Mouse (Mus musculus): ENCODE data around the gene Tnp2. TPM values are rescaled to one million over a fixed set of nuclear protein-coding genes. Genes with fewer than 3 reads are reported as not detected.
A peak's percentile ranks its signal among the peaks of the same experiment; 100 is the strongest.

The Tnp2 gene
- polyA plus RNA-seq, 1 experiment from 2014 or later = not detected

DNA sequence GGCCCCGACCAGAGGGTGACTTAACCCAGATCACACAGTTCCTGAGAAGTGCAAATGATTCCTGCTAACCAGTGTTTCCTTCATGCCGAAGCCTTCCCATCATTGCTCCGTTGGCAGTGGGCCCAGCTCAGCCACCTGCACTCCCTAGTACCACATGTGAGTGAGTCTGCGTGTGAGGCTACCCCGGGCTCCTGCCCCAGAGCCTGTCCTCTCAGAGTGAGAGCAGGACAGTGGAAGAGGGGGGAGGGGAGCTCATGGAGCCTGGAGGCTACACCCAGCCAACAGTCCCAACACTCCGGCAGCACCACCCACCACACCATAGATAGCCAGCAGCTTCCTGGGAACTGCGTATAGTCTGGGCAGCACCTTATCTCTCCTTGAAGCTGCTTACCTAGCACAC, 38.6 kb downstream of the Tnp2 start:
- no peak for ATAC-seq (replicated peaks; ENCODE audit: low FRiP score, low read depth)
- H3K36me3 ChIP-seq (ENCODE audit: insufficient read depth, low read length) = no peaks in the 10 kb centered on the region
- no peak overlapping the region for H3K27ac ChIP-seq
- no peaks in the 10 kb centered on the region for H3K9me3 ChIP-seq (replicated peaks; ENCODE audit: low read length)
- H3K4me2 ChIP-seq (ENCODE audit: low read length) = no peak overlapping the region
- 48% methylated on average over 7 of the region's 7 CpGs for WGBS
- H3K4me3 ChIP-seq (replicated peaks; ENCODE audit: low read depth, low read length) = no peak overlapping the region
- H3K9ac ChIP-seq (ENCODE audit: low read depth, low read length) = no peak overlapping the region
- TF ChIP-seq CTCF (IDR thresholded peaks at IDR 0.05; ENCODE audit: low read depth) = no peak
- H3K27me3 ChIP-seq (ENCODE audit: insufficient read depth, low read length) = no peaks in the 10 kb centered on the region
- no peaks in the 10 kb centered on the region for H3K4me1 ChIP-seq (replicated peaks; ENCODE audit: insufficient read depth, low read length)
- DNase-seq (ENCODE audit: low spot score) = no peak

DNA sequence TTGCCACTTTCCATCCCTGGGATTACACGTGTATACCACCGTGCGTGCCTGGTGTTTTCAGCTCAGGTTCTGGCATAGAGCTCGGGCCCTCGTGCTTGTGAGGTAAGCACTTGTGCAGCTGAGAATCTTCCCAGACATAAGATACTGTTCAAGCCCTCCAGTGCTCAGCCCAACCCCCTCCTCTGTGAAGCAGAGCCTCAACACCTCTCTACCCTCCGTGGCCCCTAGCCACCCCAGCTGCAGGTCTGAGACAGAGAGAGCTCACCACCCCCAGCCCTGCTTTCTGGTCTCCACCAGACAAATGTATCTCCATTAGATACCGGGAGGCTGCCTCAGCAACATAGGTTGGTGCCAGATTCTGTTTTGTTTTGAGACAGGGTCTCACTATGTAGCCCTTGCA, 39.2 kb downstream of the Tnp2 start:
- Histone ChIP-seq H3K4me1 (replicated peaks; ENCODE audit: insufficient read depth, low read length) (no peaks in the 10 kb centered on the region), H3K27ac (no peak overlapping the region), H3K9me3 (replicated peaks; ENCODE audit: low read length) (no peaks in the 10 kb centered on the region), H3K9ac (ENCODE audit: low read depth, low read length) (no peak overlapping the region), H3K27me3 (ENCODE audit: insufficient read depth, low read length) (no peaks in the 10 kb centered on the region), H3K4me3 (replicated peaks; ENCODE audit: low read depth, low read length) (no peak overlapping the region), H3K4me2 (ENCODE audit: low read length) (no peak overlapping the region), H3K36me3 (ENCODE audit: insufficient read depth, low read length) (no peaks in the 10 kb centered on the region)
- 53% methylated on average over 7 of the region's 7 CpGs for WGBS
- no peak for DNase-seq (ENCODE audit: low spot score)
- no peak for ATAC-seq (replicated peaks; ENCODE audit: low FRiP score, low read depth)
- TF ChIP-seq CTCF (IDR thresholded peaks at IDR 0.05; ENCODE audit: low read depth) = no peak

DNA sequence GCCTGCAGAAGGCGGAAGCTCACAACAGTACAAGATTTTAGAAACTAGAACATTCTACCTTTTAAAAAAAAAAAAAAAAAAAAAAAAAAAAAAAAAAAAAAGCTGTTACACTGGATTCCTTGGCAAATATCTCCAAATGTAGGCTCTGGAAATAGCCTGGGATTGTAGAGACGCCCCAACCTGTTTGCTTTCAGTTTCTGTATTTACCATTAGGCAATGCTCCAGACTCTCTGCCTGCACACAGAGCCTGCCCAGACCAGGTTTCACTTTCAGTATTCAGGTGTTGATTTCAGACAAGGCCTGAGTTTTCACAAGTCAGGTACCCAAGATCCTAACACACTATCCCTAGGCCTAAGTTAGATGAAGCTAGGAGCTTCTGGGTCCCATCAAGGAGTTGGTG, 47.4 kb downstream of the Tnp2 start:
- H3K9ac ChIP-seq (ENCODE audit: low read depth, low read length) = no peak overlapping the region
- no peak overlapping the region for H3K4me3 ChIP-seq (replicated peaks; ENCODE audit: low read depth, low read length)
- ATAC-seq (replicated peaks; ENCODE audit: low FRiP score, low read depth) (no peak), DNase-seq (ENCODE audit: low spot score) (peak; percentile 46)
- H3K4me1 ChIP-seq (replicated peaks; ENCODE audit: insufficient read depth, low read length) = 0 out of 2 replicates have a peak, but pooled peaks cover 9% of the 10 kb centered on the region
- 77% methylated on average over 2 of the region's 2 CpGs for WGBS
- H3K4me2 ChIP-seq (ENCODE audit: low read length) = no peak overlapping the region
- TF ChIP-seq CTCF (IDR thresholded peaks at IDR 0.05; ENCODE audit: low read depth) = no peak
- no peaks in the 10 kb centered on the region for H3K27me3 ChIP-seq (ENCODE audit: insufficient read depth, low read length)
- no peaks in the 10 kb centered on the region for H3K9me3 ChIP-seq (replicated peaks; ENCODE audit: low read length)
- no peak overlapping the region for H3K27ac ChIP-seq
- H3K36me3 ChIP-seq (ENCODE audit: insufficient read depth, low read length) = 0 out of 2 replicates have a peak, but pooled peaks cover 2% of the 10 kb centered on the region

DNA sequence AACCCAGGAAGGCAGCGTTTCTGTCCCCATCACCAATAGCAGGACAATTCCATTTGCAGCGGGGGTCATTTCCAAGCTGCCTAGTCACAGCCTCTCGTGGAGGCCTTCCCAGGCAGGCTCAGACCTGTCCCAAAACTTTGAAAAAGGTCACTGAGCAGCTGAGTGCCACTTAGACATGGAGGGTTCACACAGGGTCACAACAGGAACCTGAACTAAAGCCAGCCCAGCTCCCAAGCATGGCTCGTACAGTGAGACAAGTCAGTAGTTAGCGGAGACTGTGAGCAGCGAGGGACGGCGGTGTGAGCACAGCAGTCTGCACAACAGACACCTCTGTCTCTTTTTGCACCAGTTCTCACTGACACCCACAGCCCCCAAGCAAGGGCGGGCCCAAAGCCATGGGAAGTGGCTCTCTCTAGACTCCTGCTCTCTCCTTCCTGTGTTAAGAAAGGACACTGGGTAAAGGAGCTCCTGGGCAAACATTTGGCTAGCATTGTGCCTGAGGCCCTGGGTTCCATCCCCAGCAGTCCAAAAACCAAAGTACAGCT, 48.5 kb downstream of the Tnp2 start:
- no peak overlapping the region for H3K4me2 ChIP-seq (ENCODE audit: low read length)
- ATAC-seq (replicated peaks; ENCODE audit: low FRiP score, low read depth) = no peak
- H3K27ac ChIP-seq = no peak overlapping the region
- no peak for DNase-seq (ENCODE audit: low spot score)
- 57% methylated on average over 9 of the region's 9 CpGs for WGBS
- 0 out of 2 replicates have a peak, but pooled peaks cover 9% of the 10 kb centered on the region for H3K4me1 ChIP-seq (replicated peaks; ENCODE audit: insufficient read depth, low read length)
- no peaks in the 10 kb centered on the region for H3K9me3 ChIP-seq (replicated peaks; ENCODE audit: low read length)
- no peak overlapping the region for H3K9ac ChIP-seq (ENCODE audit: low read depth, low read length)
- H3K36me3 ChIP-seq (ENCODE audit: insufficient read depth, low read length) = 0 out of 2 replicates have a peak, but pooled peaks cover 2% of the 10 kb centered on the region
- H3K4me3 ChIP-seq (replicated peaks; ENCODE audit: low read depth, low read length) = no peak overlapping the region
- no peak for TF ChIP-seq CTCF (IDR thresholded peaks at IDR 0.05; ENCODE audit: low read depth)
- no peaks in the 10 kb centered on the region for H3K27me3 ChIP-seq (ENCODE audit: insufficient read depth, low read length)

DNA sequence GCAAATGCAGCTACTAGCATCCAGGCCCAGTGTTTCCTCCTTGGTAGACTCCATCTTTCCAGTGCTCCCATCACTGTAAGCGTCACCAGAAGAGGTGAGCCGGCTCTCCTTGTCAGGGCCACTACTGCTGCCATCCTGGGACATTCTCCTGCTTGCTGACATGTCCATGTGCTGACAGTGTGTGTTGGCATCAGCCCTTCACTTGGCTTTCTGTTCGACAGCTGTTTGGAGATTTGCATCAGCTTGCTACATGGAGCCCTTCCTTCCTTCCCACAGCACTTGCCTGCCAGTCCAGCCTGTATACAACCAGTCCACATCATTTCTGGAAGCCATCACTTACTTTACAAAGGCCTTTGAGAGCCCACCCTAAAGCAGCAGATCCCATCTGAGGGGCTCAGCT, 49.6 kb downstream of the Tnp2 start:
- Histone ChIP-seq H3K4me1 (replicated peaks; ENCODE audit: insufficient read depth, low read length) (0 out of 2 replicates have a peak, but pooled peaks cover 9% of the 10 kb centered on the region), H3K27ac (peak overlapping the region; percentile 75), H3K27me3 (ENCODE audit: insufficient read depth, low read length) (no peaks in the 10 kb centered on the region), H3K4me2 (ENCODE audit: low read length) (no peak overlapping the region), H3K36me3 (ENCODE audit: insufficient read depth, low read length) (0 out of 2 replicates have a peak, but pooled peaks cover 2% of the 10 kb centered on the region), H3K4me3 (replicated peaks; ENCODE audit: low read depth, low read length) (no peak overlapping the region), H3K9ac (ENCODE audit: low read depth, low read length) (no peak overlapping the region), H3K9me3 (replicated peaks; ENCODE audit: low read length) (no peaks in the 10 kb centered on the region)
- DNase-seq (ENCODE audit: low spot score) = no peak
- WGBS = 86% methylated on average over 3 of the region's 3 CpGs
- ATAC-seq (replicated peaks; ENCODE audit: low FRiP score, low read depth) = no peak
- TF ChIP-seq CTCF (IDR thresholded peaks at IDR 0.05; ENCODE audit: low read depth) = no peak

Other genes with a start within 250 kb of the Tnp2 start
- 17.3 and 21.7 TPM in 2 replicates for gene Dexi, start 245.6 kb downstream of the Tnp2 start, polyA plus RNA-seq (2015; fragmentation: Nextera tagmentation; extraction: Ambion mirVana)
- 32.5 and 35.0 TPM in 2 replicates for gene Clec16a, start 243.3 kb downstream of the Tnp2 start, polyA plus RNA-seq (2015; fragmentation: Nextera tagmentation; extraction: Ambion mirVana)
- 7.4 and 7.8 TPM in 2 replicates for gene Socs1, start 3.1 kb downstream of the Tnp2 start, polyA plus RNA-seq (2015; fragmentation: Nextera tagmentation; extraction: Ambion mirVana)
- not detected in 2 replicates for gene Prm3, start 2.3 kb upstream of the Tnp2 start, polyA plus RNA-seq (2015; fragmentation: Nextera tagmentation; extraction: Ambion mirVana)
- not detected in 2 replicates for gene Prm2, start 7.5 kb upstream of the Tnp2 start, polyA plus RNA-seq (2015; fragmentation: Nextera tagmentation; extraction: Ambion mirVana)
- not detected in 2 replicates for gene Prm1, start 17.2 kb upstream of the Tnp2 start, polyA plus RNA-seq (2015; fragmentation: Nextera tagmentation; extraction: Ambion mirVana)
- gene Gm11172, start 24.3 kb upstream of the Tnp2 start, polyA plus RNA-seq (2015; fragmentation: Nextera tagmentation; extraction: Ambion mirVana) = not detected in 2 replicates
- 1.6 and 2.5 TPM in 2 replicates for gene Rmi2, start 46.4 kb upstream of the Tnp2 start, polyA plus RNA-seq (2015; fragmentation: Nextera tagmentation; extraction: Ambion mirVana)